Mouse (Mus musculus): ENCODE measurements around the gene Eng.

Gene Eng

DNA sequence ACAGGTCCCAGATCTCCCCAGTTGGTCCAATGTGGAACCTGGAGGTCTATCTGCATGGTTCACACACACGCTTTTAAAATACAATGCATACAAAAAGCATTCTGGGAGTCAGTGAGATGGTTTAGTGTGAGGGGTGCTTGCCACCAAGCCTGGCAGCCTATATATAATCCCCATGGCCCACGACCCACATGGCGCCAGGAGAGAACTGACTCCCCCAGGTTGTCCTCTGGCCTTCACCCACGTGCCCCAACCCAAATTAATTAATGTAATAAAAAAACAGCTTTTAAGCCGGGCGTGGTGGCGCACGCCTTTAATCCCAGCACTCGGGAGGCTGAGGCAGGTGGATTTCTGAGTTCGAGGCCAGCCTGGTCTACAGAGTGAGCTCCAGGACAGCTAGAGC, 37.3 kb downstream of the Eng start:
- no peak for DNase-seq

DNA sequence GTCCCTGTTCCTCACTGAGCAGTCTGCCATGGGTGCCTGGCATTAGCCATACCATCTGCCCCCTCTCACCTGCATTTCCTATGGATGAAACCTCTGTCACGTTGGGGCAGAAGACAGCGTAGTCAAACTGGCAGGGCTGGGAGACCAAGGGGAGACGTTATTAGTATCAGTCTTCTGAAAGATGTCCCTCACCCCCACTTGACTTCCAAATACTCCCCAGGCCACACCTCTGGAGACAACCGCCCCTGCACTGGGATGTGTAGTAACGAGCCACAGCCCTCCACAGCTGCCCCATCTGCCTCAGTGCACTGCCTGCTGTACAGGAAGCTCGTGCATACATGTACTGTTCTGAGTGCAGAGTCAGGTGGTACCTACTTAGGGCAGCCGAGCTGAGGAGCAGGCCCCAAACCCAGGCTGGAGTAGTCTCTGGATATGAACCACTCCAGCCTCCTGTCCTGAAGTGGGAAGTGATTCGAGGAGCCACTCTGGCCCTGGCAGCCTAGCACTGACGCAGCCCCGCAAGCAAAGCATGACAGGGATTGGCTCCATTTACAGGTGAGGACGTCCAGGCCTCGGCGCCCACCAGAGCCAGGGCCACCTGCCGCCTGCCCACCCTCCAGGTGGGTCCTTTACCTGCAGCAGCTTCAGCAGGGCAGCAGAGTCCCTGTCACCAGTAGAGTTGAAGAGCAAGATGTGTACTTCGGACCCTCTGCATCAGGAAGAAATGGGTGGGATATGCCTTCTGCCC, 38.5 kb downstream of the Eng start:
- no peak for DNase-seq

DNA sequence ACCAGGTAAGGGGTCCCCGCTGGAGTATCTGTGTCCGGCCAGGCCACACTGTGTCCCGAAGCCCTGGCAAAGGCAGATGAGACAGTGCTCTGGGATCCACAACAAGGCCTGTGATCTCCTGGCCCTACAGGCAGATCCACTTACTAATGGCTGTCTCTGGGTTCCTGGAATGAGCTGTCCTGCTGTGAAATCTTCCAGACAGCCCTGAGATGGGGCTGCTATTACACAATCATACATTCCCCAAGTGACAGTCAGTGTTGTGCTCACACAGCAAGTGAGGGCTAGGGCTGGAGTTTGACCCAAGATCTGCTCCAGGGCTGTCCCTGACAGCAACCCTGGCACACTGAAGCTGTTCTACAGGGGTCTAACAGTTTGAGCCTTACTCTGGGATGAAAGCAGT, 39.4 kb downstream of the Eng start:
- no peak for DNase-seq

- no peak for DNase-seq
Observed at GRCm38 (mm10) chr2:32686640-32687039, 40.2 kb downstream of the Eng start.

DNA sequence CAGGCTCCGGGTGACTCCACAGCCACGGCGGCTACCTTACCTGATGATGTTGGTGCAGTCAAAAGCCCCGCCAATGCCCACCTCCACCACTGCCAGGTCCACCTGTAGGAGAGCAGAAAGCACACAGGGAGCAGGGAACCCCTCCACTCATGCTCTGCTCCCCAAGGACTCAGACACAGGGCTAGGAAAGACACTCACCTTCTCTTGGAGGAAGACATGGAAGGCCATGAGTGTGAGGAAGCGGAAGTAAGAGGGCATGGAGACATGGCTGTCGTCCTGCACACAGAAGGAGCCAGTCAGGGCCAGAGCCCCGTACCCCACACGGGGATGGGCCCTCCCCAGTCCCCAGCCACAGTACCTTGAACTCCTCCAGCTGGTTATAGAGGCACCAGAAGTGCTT, 41.2 kb downstream of the Eng start:
- DNase-seq: no peak

DNA sequence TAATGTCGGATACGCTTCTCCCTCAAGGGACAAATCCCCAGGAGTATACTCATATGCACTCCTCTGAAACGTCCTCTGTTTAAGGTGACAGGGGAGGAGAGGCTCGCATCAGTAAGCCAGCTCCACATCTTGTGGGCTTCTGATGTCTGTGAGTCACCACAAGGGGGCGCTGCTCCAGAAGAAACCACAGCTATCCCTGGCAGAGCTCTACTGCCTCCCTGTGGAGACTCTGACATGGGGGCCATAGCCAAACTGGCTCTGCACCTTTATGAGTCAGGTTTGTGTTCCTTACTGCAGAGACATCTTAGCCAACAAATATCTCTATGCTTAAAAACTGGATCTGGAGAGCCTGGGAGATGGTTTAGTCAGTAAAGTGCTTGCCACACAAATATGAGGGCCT, 43.0 kb downstream of the Eng start:
- peak; percentile 96 for DNase-seq

DNA sequence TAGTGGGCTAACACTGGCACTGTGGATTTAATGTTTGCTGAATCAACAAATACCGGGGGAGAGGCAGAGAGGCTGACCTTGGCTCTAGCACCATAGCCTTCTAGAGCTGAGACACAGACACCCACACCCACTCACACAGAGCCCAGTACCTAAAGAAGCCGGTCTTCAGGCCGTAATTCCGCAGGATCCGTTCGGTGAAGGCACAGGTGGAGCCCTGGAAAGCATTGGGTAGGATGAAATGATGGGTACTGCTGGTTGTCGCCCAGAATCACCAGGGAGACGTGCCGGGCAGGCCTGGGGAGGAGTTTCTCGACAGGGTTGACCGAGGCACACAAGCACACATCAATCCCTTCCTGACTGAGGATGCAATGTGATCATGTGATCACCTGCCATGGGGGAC, 44.6 kb downstream of the Eng start:
- no peak for DNase-seq

DNA sequence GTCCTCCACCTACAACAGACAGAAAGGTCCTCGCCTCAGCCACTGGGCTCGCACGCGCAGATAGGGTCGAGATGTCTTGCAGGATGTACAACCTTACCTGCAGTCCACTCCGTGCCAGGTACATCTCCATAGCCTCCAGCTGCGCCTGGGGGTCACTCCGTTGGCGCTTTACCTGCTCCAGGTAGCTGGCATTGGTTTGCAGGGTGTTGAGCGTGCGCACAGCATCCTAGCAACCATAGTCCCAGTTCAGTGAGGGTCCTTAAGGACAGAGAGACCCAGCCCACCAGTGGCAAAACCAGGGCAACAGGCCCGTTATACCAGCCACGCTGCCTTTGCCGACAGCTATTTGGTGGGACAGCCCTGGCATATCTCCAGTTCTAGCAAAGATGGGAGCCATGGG, 46.1 kb downstream of the Eng start:
- no peak for DNase-seq

DNA sequence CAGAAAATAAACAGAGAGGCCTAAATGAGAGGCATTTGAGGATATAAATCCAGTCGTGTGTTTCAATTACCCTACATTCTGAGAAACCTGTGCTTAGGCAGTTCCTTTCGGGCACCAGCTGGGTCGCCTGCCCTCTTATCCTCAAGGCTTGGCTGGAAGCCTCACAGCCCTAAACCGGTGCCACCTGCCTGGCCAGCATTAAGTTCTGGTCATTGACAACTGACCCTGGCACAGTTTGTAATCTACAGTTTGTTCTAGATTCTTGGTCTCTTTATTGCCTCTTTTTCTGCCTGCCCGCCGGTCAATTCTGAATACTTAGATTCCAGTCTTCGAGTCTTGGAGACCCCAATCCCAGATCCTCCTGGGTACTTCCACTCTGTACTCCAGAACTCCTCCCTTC, 46.9 kb downstream of the Eng start:
- DNase-seq: no peak

- peak; percentile 97 for DNase-seq
Observed at GRCm38 (mm10) chr2:32693823-32694411, 47.5 kb downstream of the Eng start.

- DNase-seq: no peak
Observed at GRCm38 (mm10) chr2:32694691-32695090, 48.3 kb downstream of the Eng start.

GRCm38 (mm10) chr2:32699680-32700079, 53.3 kb downstream of the Eng start:
- DNase-seq: no peak

GRCm38 (mm10) chr2:32700966-32701743, 54.8 kb downstream of the Eng start:
- DNase-seq: no peak

GRCm38 (mm10) chr2:32703046-32703445, 56.7 kb downstream of the Eng start:
- DNase-seq: no peak

DNA sequence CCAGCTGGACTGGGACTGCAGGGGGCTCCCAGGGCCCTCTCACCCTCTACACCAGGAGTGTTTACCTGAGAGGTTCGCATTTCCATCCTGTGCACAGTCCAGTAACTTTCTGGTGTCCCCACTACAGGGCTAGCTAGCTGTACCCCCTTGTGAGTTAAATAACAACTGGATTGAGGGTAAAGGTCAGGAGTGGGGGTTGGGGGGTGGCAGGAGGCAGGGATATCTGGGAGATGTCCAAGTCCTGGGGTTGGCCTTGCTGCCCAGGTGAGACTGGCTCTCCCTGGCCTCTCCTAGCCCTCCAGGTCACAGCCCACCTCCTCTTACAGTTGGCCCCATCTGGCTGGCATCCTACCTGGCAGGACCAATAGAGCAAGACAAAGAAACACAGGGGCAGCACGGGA, 57.6 kb downstream of the Eng start, which contains the start of gene Fpgs:
Gene Fpgs (minus strand): TSS at position 125 of the 401 bp plus-strand sequence.
- no peak for DNase-seq

GRCm38 (mm10) chr2:32705018-32705417, 58.6 kb downstream of the Eng start:
- DNase-seq: no peak

- no peak for DNase-seq
Observed at GRCm38 (mm10) chr2:32706971-32707370, 60.6 kb downstream of the Eng start.

- peak; percentile 79 for DNase-seq
Observed at GRCm38 (mm10) chr2:32708643-32709042, 62.2 kb downstream of the Eng start.

DNA sequence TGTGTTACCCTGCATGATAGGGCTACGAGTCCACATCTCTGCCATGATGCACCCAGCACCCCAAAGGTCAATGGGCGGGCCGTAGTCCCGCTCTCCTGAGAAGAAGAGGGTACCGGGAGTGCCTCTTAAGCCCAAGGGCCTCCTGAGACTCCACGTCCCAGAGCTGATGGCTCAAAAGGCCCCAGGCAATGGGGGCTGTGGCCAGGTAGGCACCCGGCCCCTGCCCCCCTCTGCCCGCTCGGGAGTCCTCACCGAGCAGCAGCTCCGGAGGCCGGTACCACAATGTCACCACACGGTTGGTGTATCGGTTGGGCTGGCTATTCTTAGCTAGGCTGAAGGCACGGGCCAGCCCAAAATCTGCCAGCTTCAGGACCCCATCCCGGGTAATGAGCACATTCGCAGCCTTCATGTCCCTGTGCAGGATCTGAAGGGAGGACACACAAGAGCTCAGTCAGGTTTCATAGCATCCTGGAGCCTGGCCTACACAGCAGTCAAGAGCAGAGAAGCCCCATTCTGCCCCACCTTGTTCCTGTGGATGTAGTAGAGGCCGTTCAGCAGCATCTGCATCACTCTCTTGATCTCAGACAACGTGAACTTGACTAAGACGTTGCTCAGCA, 63.2 kb downstream of the Eng start:
- DNase-seq: no peak

- DNase-seq: no peak
Observed at GRCm38 (mm10) chr2:32710425-32710824, 64.0 kb downstream of the Eng start.

GRCm38 (mm10) chr2:32711301-32712056, 65.1 kb downstream of the Eng start:
- DNase-seq: no peak

DNA sequence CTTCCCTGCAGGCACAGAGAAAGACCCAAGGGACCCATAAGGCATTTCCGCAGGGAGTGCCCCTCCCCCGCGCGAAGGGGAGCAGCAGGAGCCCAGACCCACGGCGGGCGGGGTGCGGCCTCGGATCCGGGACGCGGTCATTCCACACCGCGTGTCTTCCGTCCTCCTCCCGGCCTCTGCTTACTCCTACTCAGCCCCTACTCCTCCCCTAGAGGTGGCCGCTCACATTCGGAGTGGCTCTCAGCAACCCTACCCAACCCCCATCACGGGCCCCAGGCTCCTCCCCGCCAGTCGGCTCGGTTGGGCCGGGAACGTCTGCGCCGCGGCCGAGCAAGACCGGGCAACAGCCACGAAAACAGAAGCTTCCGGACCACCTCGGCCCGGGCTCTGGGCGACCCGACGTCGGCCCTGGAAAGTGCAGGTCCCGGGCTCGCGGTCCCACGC, 65.7 kb downstream of the Eng start:
- DNase-seq: peak; percentile 44

DNA sequence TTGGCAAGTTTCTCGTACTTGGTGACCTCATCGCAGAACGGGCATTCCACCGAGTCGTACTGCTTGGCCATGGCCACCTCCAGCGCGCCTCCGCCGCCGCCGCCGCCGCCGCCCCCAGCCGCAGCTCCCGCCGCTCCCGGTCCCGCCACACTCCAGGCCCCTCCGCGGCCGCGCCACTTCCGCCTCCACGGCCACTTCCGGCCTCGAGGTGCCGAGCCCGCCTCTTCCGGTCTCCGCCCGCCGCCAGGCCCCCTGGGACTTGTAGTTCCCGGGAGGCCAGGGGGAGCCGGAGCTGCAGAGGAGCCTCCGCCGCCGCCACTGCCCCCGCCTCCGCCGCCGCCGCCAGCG, 66.2 kb downstream of the Eng start:
- peak; percentile 91 for DNase-seq
